Mouse (Mus musculus): ENCODE data around the gene Rfxank.

DNA sequence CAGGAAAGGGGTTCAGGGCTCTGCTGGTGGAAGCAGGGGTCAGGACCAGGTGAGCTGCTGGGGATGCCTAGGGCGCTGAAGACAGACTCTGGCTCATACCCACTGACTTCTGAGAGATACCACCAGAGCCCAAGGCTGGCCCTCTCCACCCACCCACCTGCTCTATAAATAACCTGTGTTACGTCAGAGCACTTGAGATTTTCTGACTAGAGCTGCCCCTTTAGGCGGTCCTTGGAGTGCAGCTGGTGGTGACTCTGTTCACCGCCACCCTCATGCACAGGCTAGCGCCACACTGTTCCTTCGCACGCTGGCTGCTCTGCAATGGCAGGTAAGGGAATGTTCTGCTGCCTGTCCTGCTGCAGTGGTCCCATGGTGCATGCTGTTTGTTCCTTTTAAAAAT, 35.1 kb upstream of the Rfxank start:
- TF ChIP-seq CTCF (IDR thresholded peaks at IDR 0.05; ENCODE audit: insufficient read depth, low read length) (no peak), POLR2A (IDR thresholded peaks at IDR 0.05; ENCODE audit: borderline replicate concordance, extremely low read depth, low read depth, low read length) (no peak)
